Mouse (Mus musculus) 416B (cell line): ENCODE results near the gene Atp9a.
"Not testable (repeated sequence)": the region's sequence is repeated elsewhere in the genome, so short reads cannot be mapped to it uniquely, and the experiment has no call there.

Experiments
- DNase-seq: peaks from one replicate; pipeline ENCODE4 v3.0.0; 2011; ENCODE audit warnings: low read depth

The Atp9a gene

DNA sequence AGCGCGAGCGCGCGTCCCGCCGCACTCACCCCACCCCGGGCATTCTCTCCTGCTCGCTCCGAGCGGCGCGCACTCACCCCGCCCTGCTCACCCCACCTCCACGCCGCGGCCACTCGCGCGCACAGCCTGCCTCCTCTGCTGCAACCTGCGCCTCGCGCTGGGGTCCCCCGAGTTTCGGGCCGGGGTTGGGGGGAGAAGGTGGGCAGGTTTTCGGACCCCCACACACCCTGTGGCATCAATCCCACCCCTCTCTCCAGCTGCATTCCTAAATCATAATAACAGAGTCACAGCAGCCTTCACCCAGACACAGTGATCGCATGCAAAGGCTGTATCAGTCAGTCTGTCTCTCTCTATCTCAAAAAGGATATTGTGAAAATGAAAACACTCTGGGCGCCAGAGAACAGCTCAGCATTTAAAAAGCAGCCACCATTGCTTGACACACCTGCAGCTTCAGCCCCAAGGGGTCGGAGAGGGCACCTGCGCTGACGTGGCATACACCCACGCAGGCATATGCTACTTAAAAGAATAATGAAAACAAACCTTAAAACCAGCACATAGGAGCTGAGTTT, at the start of gene Atp9a:
TSS of gene Atp9a (minus strand) at position 351 of the 569 bp plus-strand sequence.
- DNase-seq: no peak

DNA sequence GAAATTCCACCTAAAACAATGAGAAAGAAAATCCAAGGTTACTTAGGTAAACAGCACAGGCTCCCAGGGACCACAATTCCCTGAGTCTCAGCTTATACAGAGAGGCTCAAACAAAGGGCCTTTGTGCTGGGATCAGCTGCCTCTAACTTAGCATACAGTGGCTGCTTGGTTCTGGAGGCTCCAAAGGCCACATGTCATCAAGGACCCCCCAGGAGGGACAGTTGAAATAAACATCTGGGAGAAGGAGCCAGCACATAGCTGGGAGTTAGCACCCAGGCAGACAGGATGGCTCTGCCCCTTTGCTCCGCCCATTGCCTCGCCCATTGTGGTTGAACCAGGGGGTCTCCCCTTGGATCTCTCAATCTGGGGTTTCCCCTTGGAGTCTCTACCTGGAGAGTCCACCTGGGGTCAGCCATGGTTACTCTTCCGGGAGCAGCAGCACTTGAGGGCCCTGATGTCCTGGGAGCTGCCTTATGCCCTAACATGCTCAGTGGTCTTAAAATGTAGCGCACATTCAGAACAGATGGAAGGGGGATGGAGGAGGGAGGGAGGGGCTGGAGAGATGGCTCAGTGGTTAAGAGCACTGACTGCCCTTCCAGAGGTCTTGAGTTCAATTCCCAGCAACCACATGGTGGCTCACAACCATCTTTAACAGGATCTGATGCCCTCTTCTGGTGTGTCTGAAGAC, 49.0 kb upstream of the Atp9a start:
- DNase-seq: no peak

DNA sequence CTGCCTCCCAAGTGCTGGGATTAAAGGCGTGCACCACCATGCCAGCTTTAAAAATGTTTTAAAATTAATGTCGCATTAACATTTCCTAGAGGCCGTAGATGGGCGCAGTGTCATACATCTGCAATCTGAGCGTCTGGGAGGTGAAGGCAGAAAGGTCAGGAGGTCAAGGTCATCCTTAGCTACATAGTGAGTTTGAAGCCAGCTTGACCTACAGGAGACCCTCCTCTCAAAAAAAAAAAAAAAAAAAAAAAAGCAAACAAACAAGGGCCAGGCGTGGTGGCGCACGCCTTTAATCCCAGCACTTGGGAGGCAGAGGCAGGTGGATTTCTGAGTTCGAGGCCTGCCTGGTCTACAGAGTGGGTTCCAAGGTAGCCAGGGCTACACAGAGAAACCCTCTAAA, 44.0 kb upstream of the Atp9a start:
- DNase-seq: no peak

DNA sequence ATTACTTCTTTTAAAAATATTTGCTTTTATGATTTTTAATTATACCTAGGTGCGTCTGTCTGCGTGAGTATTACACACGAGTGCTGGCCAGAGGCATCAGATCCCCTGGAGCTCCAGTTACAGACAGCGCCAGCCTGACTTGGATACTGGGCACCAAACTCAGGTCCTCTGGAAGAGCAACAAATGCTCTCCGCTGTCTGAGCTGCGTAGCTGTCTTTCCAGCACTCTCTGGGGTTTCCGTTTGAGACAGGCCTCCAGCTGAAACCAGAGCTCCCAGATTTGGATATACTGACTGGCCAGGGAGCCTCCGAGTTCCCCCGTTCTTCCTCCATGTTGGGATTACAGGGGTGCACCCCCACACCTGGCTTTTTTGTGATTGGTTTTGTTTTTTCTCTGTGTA, 38.4 kb upstream of the Atp9a start:
- DNase-seq: no peak

DNA sequence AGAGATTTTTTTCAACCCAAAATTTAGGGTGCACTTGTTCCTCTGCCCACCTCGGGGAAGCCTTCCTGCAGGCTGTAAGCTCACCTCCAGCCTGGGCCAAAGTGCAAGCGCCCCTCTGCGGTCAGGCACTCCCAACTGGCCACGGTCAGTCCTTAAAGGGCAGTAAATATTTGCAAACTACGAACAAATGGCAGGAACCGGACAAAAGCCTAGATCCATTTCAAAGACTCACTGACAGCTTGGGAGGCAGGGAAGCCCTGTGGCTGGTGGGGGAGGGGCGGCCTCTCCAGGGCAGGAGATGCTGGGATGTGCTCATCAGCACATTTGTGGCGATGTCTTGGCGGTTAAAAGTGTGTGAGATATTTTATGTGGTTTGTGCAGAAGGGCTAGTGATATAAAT, 37.8 kb upstream of the Atp9a start:
- no peak for DNase-seq

DNA sequence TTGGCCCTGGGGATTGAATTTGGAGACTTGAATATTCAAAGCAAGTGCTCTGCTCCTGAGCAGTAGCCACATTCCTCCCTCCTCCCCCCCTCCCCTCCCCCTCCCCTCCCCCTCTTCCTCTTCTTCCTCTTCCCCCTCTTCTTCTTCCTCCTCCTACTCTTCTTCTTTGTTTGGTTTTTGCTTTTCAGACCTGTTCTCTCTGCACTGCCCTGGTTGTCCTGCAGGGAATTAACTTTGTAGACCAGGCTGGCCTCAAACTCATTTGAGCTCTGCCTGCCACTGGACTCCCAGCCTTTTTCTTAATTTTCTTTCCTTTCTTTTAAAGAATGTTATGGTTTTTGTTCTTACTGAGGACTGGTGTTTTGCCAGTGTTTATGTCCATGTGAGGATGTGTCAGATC, 35.3 kb upstream of the Atp9a start:
- DNase-seq: no peak

DNA sequence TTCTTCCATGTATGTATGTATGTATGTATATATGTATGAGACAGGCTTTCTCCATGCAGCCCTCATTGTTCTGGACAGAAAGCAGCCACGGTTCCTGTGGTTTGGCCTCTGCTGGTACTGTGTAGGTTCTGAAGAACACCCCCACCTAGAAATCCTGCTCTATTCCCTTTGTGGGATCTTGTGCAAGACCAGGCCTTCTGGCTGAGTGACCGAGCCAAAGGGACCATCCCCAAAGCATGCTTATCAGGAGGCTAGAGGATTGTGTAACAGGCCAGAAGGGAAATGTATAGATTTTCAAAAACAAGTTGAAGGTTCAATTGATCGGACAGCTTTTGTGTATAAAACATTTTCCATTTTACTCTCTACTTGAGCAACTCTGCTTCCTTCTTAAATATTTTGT, 34.0 kb upstream of the Atp9a start:
- DNase-seq: peak; percentile 2

DNA sequence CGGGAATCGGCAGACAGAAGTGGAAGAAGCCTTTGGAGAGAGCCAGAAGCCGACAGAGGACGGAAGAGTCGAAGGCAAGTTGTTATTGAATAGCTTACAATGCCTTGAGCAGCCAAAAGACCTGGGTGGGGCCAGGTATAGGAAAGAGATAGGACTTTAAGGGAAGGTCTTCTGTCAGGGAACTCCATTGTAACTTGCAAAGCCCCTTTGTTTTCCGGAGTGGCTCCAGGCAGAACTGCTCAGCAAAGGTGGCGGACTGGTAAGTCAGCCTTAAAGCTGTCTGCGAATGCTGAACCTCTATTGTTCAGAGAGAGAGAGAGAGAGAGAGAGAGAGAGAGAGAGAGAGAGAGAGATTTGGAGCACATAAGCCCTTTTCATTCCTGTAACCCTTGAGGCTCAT, 27.1 kb upstream of the Atp9a start:
- no peak for DNase-seq

DNA sequence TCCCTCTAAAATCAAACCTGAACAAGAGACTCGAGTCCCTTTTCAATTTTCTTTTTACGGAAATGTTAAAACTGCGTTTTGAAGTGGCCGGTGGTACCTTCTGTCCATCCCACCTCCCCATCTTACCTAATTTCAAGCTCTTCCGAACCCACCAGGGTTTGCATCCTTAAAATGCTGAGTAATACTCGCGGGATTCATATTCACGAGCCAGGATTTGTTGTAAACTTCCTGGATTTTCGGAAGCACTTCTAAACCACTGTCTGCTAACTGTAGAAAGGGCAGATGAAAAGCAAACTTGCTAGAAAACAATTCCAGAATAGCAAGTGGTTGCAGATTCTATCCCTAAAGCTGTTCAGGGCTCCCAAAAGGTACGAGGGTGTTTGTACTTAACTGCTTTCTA, 25.4 kb upstream of the Atp9a start, which contains the start of gene Sall4:
TSS of gene Sall4 (minus strand) at position 362 of the 400 bp plus-strand sequence.
- no peak for DNase-seq

DNA sequence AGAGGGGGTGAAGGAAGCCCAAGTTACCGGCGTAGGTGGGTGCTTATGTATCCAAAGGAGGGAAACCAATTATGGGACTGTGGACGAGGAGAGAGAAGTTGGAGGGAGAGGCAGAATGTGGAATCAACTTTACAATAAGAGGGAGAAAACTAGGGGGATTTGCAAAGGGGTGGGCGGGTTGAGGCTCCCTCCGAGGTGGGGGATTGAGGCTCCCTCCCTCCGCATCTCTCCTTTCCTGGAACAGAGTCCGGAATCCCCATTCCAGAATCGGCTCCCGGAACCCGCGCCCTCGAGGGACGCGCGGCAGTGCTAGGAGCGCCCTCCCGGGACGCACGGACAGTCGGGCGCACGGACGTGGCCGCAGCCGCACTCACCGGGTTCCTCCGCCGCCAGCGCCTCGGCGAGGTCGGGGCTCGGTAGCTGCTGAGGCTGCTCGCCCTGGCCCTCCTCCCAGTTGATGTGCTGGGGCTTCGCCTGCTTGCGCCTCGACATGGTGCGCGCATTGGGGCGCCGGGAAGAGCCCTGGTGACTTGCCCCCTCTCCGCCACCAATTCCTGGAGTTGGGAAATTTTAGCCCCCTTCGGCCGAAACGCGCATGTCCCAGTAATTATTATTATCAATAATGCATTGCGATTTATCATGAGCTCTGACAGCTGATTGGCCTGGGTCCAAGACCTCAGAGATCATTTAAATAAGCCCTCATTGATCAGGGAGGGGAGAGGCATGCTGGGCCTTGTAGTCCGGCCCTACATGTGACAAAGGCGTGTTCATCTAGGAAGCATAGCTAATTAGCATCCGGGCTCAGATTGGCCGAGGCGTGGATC, 24.5 kb upstream of the Atp9a start:
- no peak for DNase-seq

DNA sequence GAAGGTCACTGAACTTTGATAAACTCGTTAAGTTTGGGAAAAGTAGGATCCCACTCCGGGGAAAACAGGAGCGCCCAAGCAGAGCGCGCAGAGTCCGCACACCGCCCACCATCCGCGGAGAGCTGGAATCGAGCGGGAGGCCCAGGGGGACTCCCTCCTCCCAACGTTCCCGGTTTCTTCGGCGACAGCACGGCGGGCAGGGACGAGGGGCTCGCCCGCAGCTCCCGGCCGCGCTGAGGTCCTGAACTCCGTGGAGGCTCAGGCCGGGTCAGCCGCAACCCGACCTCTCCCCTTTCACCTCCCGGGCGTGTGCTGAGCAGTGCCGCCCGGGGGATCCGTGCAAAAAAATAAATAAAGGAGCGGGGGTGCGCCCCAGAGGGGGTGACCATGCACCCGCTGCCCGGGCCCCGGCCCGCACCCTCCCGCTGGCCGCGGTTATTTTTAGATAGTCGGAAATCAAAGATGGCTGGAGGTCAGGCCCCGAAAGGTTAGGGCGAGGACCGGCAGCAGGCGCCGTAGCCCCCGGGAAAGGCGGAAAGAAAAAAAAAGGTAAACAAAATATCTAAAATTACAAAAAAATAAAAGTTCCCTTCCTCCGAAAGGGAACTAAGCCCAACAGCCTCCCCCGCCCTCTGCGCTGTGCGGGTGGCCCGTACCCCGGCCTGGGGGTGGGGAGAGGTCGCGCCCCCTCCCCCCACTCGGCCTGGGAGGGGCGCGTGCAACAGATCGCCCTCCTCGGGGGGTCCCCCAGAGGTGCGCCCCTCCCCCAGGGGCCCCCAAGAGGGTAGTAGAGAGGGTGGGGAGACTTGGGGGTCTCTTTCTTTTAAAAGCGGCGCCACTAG, 23.7 kb upstream of the Atp9a start:
- no peak for DNase-seq

DNA sequence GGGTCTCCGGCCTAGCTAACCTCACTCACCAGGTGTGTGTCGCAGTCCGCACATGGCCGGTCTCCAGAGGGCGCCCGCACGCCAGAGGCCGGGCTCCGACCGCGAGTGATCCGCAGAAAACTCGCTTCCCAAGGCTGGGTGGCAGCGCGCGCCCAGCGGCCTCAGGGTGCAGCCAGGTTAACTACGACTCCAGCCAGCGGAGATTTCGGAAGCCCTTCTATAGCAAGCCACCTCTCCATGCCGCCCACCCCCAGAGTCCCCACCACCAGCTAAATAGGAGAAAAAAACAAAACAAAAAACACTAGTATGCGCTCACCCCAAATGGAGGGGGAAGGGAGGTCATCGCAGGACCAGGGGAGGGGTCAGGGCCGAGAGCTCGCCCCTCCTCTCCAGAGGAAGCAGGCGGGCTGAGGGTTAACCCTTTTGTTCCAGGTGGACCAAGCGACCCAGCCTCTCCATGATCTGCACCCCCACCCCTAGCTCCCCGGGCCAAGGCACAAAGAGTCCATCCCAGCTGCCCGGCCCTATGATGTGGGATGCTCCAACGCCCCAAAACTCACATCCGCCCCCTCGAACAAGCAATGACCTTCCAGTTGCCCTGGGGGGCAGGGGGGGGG, 23.0 kb upstream of the Atp9a start:
- DNase-seq: no peak

DNA sequence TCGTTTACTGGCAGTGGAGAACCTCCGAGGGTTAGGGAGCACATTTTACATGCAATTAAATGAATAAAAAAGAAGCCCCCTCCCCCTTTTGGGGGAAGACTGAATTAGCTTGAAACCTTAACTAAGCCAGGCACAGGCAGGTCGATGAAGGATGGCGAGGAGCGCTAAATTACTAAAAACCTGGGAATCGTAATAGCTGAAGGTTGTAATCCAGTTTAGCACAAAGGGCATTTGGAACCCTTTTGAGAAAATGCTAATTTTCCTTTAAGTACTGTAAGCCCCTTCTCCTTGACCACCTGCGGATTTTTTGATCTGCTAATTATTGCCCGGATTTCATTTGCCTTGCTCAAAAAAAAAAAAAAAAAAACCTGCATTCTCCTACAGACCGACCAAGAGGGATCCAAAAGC, 22.3 kb upstream of the Atp9a start:
- no peak for DNase-seq

DNA sequence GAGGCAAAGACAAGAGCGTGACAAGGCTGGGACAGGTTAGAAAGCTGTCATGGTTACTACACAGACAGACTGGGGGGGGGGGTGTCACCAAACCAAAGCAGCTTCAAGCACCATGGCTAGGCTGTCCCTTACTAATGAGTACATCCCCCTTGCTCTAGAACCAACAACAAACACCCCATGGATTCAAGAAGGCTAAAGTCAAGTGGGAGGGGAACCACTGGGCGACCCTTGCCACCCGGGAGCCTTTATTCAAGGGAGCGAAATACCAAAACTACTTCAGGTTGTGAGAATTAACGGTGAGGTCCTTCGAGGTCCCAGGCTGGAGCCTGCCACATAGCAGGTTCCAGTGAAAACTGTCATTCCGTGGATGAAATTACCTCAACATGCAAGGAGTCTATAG, 21.6 kb upstream of the Atp9a start:
- DNase-seq: no peak

DNA sequence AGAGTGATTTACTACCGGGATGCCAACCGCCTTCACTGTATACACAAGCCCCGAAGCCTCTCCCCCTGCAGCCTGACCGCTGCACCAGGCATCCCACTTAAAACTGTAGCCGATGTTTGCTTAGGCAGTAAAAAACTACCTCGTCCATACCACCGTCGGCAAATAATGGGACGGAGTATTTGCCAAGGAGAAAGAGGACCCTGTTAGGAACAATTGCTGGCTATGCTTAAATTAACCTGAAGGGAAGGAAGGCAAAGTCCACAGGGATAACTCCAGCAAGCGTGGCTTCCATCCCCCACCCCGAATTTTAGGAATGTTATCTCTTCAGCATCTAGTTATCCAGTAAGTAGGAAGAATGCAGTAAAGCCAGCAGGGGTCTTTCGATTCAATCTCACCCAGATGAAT, 20.2 kb upstream of the Atp9a start:
- DNase-seq: no peak

DNA sequence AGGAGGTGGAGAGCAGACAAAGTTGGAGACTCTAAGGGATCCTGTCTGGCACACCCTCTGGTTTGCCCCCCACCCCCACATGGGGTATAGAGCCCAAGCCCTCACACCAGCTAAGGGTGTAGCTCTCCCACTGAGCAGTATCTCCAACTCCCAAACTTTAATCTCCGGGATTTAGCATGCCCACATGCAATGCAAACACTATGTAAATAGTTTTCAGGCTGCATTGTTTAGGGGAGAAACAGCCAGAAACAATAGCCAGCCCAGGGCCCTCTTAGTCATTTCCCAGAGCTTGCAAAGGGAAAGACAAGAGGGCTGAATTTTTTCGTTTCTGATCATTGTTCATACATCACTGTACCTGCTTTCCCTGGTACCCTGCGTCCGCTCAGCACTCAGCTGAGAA, 19.7 kb upstream of the Atp9a start:
- no peak for DNase-seq

DNA sequence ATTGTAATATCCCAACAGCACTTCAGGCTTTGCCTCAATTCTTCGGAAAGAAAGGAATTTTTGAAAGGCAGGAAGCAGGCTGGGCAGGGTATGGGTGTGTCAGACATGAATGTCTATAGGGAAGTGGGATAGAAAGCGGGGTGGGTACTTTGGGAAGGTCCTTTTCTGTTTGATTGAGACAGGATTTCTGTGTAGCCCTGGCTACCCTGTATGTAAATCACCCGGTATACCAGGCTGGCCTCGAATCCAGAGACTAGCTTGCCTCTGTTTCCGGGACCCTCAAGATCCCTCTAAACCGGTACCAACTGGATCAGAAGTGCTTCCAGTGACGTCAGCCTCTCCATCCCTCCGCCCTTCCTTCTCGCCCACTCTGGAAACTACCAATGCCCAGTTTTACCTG, 18.9 kb upstream of the Atp9a start:
- DNase-seq: no peak

DNA sequence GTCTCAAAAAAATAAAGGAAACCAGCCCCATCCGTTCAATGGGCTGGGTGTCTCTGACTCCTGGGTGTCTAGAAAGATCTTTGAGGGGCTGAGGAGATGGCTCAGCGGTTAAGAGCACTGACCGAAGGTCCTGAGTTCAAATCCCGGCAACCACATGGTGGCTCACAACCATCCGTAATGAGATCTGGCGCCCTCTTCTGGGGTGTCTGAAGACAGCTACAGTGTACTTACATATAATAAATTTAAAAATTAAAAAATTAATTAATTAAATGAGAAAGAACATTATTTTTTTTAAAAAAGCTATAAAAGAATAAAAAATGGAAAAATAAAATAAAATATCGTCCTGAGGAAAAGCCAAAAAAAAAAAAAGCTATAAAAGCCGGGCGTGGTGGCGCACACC, 2.2 kb upstream of the Atp9a start:
- not testable (repeated sequence) for DNase-seq

DNA sequence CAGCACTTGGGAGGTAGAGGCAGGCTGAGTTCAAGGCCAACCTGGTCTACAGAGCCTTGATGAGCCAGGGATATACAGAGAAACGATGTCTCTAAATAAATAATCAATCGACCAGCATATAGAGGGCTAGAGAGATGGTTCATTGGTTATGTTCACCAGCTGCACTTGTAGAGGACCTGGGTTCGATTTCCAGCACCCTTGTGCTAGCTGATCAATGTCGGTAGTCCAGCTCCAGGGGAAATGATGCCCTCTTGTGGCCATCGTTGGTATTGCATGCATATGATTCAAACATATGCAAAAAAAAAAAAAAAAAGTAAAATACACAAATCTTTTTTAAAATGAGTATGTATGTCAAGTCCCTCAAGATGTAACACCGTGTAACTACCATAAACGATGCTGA, 440 bp upstream of the Atp9a start:
- DNase-seq: peak; percentile 8

DNA sequence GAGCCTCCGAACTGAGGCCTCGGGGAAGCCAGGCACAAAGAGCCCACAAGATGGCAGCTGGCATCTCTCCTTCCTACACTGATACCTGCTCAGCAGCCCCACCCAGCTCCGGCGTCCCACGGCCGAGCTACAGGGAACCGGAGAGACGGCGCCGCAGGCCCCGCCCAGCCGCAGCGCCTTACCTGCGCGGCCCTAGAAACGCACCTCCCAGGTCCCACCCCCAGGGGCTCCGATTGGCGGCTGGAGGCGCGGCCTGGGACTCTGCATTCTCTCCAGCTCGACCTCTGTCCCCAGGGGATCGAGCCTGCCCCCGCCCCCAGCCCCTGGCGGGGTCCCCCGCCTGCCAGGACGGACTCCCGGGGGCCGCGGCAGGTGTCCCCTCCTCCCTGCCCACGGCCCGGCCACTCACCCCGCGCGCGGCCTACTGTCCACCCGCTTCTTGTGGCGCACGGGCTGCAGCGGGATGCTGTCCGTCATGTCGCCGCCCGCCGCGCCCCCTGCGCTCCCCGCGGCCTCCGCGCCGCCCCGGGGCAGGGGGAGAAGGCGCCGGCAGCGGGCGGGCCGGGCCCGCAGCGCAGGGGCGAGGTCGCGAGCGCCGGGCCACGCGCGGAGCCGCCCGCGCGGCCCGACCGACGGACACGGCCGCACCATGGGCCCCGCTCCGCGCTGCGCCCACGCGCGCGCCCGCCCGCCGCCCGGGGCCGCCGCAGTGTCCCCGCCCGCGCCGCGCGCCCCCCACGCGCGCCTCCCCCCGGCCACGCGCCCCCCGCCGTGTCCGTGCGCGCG, 743 bp downstream of the Atp9a start:
- DNase-seq: no peak

DNA sequence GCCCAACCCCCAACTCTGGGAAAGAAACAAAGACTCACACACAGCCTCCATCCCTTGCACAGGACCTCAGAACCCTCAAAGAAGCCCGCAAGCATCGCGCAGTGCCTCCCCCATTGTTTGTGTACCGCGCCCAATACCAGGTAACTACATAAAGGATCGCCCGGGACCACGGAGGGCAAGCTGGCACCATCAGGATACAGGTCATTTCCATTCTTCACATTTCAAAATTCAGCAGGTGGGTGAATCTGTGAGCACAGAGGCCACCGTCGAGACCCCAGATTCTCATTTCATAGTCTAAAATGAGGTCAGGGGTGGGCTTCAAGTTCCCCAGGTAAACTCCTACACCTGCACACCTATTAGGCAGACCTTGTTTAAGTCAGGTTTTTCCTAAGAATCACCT, 1.7 kb downstream of the Atp9a start:
- no peak for DNase-seq
